ENCODE assay signal across 14 mouse cellular contexts in the genomic region with DNA sequence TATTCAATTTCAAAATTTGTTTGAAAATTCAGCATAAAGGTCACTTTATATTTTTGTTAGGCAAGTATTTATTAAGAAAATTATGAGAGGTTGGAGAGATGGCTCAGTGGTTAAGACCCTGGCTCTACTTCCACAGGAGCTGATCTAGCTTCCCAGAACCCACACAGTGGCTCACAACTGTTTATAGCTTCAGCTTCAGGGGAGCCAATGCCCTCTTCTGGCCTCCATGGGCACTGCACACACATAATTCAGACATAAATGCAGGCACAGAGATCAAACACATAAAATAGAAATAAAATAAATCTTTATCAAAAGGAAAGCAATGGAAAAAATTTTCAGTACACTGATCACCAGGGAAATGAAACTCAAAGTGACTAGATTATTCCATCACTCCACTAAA. TPM values are rescaled to one million over a fixed set of nuclear protein-coding genes. Genes with fewer than 3 reads are reported as not detected.
DNase-seq lines count a peak whose midpoint lies in the region; ATAC-seq and TF ChIP-seq lines count a peak whose summit lies in the region.
"Had no signal": no experiment of that assay in that cellular context is flagged by ENCODE, and none has a peak within 500 bp of the region (broad histone marks: within the 10 kb centered on the region; RNA-seq: fewer than 3 reads in every experiment).

No protein-coding gene starts in this region.

- no peaks in the 10 kb centered on the region for H3K4me1 ChIP-seq in hindbrain, postnatal 0 days (ENCODE audit: insufficient read depth, low read length)
- H3K4me1 ChIP-seq in hindbrain, embryonic 14.5 days (replicated peaks; ENCODE audit: control insufficient read depth, insufficient read depth, low read length), result no peaks in the 10 kb centered on the region
- H3K4me1 ChIP-seq in spleen, adult 2 months (ENCODE audit: control insufficient read depth, insufficient read depth, insufficient read length), result no peaks in the 10 kb centered on the region
- H3K4me1 ChIP-seq in forebrain, embryonic 14.5 days (ENCODE audit: control insufficient read depth, insufficient read depth, low read length), result no peaks in the 10 kb centered on the region
- H3K4me1 ChIP-seq: heart, embryonic 12.5 days; kidney, embryonic 15.5 days; limb, embryonic 12.5 days; stomach, embryonic 15.5 days had no signal

- no peak overlapping the region for H3K9ac ChIP-seq in hindbrain, postnatal 0 days (replicated peaks; ENCODE audit: low read length)
- no peak overlapping the region for H3K9ac ChIP-seq in hindbrain, embryonic 14.5 days
- H3K9ac ChIP-seq in forebrain, embryonic 14.5 days (ENCODE audit: low read length), result no peak overlapping the region
- H3K9ac ChIP-seq: heart, embryonic 12.5 days; kidney, embryonic 15.5 days; limb, embryonic 12.5 days; stomach, embryonic 15.5 days had no signal

- ATAC-seq in hindbrain, postnatal 0 days, result no peak
- ATAC-seq in hindbrain, embryonic 14.5 days (ENCODE audit: low FRiP score), result no peak
- peak; percentile 75 for ATAC-seq in granulocyte monocyte progenitor cell, adult 5-6 weeks (replicated peaks; ENCODE audit: poor library complexity, severe bottlenecking)
- ATAC-seq in forebrain, embryonic 14.5 days, result no peak

- TF ChIP-seq POLR2A in spleen, adult 2 months (IDR thresholded peaks at IDR 0.05; ENCODE audit: low read depth, low read length), result no peak

- no peak overlapping the region for H3K27ac ChIP-seq in hindbrain, postnatal 0 days
- H3K27ac ChIP-seq in hindbrain, embryonic 14.5 days, result no peak overlapping the region
- H3K27ac ChIP-seq in spleen, adult 2 months (ENCODE audit: insufficient read depth, low read length), result no peak overlapping the region
- H3K27ac ChIP-seq in forebrain, embryonic 14.5 days (ENCODE audit: low read depth, low read length), result no peak overlapping the region
- H3K27ac ChIP-seq: kidney, embryonic 15.5 days; limb, embryonic 12.5 days; stomach, embryonic 15.5 days had no signal

- no peaks in the 10 kb centered on the region for H3K27me3 ChIP-seq in hindbrain, postnatal 0 days (ENCODE audit: insufficient read depth, low read length)
- no peaks in the 10 kb centered on the region for H3K27me3 ChIP-seq in hindbrain, embryonic 14.5 days (ENCODE audit: control insufficient read depth, insufficient read depth, low read length)
- no peaks in the 10 kb centered on the region for H3K27me3 ChIP-seq in spleen, adult 2 months (ENCODE audit: control insufficient read depth, insufficient read depth, low read length)
- no peaks in the 10 kb centered on the region for H3K27me3 ChIP-seq in forebrain, embryonic 14.5 days (replicated peaks; ENCODE audit: control insufficient read depth, insufficient read depth, low read length)
- H3K27me3 ChIP-seq: heart, embryonic 12.5 days; kidney, embryonic 15.5 days; limb, embryonic 12.5 days; stomach, embryonic 15.5 days had no signal

- no peak for DNase-seq in hindbrain, postnatal 0 days (ENCODE audit: low spot score)
- no peak for DNase-seq in hindbrain, embryonic 14.5 days (ENCODE audit: low spot score)
- DNase-seq in spleen, adult 2 months (ENCODE audit: low read depth in 1 of 2, low spot score in 2 of 2), result no peak
- DNase-seq in spleen, adult 12 weeks (ENCODE audit: low spot score), result no peak
- no peak for DNase-seq in forebrain, embryonic 14.5 days (ENCODE audit: low spot score)
- DNase-seq in adrenal gland, postnatal 4 days (ENCODE audit: low spot score in 2 of 2), result no peak
- DNase-seq in layer of hippocampus, adult 11-12 months (ENCODE audit: low spot score), result no peak
- DNase-seq: cerebellum, adult 11-12 months; midbrain, embryonic 14.5 days had no signal

- H3K4me2 ChIP-seq in hindbrain, postnatal 0 days (ENCODE audit: low read depth, low read length), result no peak overlapping the region
- no peak overlapping the region for H3K4me2 ChIP-seq in hindbrain, embryonic 14.5 days (replicated peaks)
- H3K4me2 ChIP-seq in forebrain, embryonic 14.5 days (ENCODE audit: low read length), result no peak overlapping the region
- H3K4me2 ChIP-seq: heart, embryonic 12.5 days; kidney, embryonic 15.5 days; limb, embryonic 12.5 days; stomach, embryonic 15.5 days had no signal

- no peaks in the 10 kb centered on the region for H3K36me3 ChIP-seq in hindbrain, postnatal 0 days (ENCODE audit: insufficient read depth, low read length)
- H3K36me3 ChIP-seq in hindbrain, embryonic 14.5 days (replicated peaks; ENCODE audit: control insufficient read depth, insufficient read depth), result no peaks in the 10 kb centered on the region
- H3K36me3 ChIP-seq in spleen, adult 2 months (ENCODE audit: control insufficient read depth, insufficient read depth, low read length), result no peaks in the 10 kb centered on the region
- no peaks in the 10 kb centered on the region for H3K36me3 ChIP-seq in forebrain, embryonic 14.5 days (ENCODE audit: control insufficient read depth, insufficient read depth, low read length)
- H3K36me3 ChIP-seq: heart, embryonic 12.5 days; kidney, embryonic 15.5 days; limb, embryonic 12.5 days; stomach, embryonic 15.5 days had no signal

- TF ChIP-seq CTCF in hindbrain, postnatal 0 days (IDR thresholded peaks at IDR 0.05; ENCODE audit: low read depth), result peak; percentile 40
- peak; percentile 15; the same call in 1 of the 2 replicates for TF ChIP-seq CTCF in spleen, adult 2 months (IDR thresholded peaks at IDR 0.05; ENCODE audit: extremely low read depth, insufficient read depth, insufficient read length, insufficient replicate concordance)

- H3K9me3 ChIP-seq in hindbrain, postnatal 0 days (ENCODE audit: low read length), result no peaks in the 10 kb centered on the region
- no peaks in the 10 kb centered on the region for H3K9me3 ChIP-seq in hindbrain, embryonic 14.5 days (ENCODE audit: control insufficient read depth, low read length)
- no peaks in the 10 kb centered on the region for H3K9me3 ChIP-seq in forebrain, embryonic 14.5 days (replicated peaks; ENCODE audit: control insufficient read depth, low read length)
- H3K9me3 ChIP-seq: heart, embryonic 12.5 days; kidney, embryonic 15.5 days; limb, embryonic 12.5 days; stomach, embryonic 15.5 days had no signal

- H3K4me3 ChIP-seq in hindbrain, postnatal 0 days (ENCODE audit: low read length), result no peak overlapping the region
- no peak overlapping the region for H3K4me3 ChIP-seq in hindbrain, embryonic 14.5 days (replicated peaks; ENCODE audit: low read length)
- no peak overlapping the region for H3K4me3 ChIP-seq in spleen, adult 2 months (ENCODE audit: extremely low read depth, insufficient read depth, insufficient read length)
- no peak overlapping the region for H3K4me3 ChIP-seq in forebrain, embryonic 14.5 days (ENCODE audit: low read depth, low read length)
- H3K4me3 ChIP-seq: heart, embryonic 12.5 days; kidney, embryonic 15.5 days; limb, embryonic 12.5 days; stomach, embryonic 15.5 days had no signal

RNA-seq across cellular contexts. Expression of gene Sh2d1a, which starts 10.3 kb away (rescaled TPM):
- 0.84 TPM in 1 of 2 replicates, not detected in the other for total RNA-seq in hindbrain, postnatal 0 days (2014; rRNA removed)
- 4.8 and 6.0 TPM in 2 replicates for polyA plus RNA-seq in hindbrain, postnatal 0 days (2015; fragmentation: Nextera tagmentation; extraction: Ambion mirVana)
- 5.3 and 6.4 TPM in 2 replicates for polyA plus RNA-seq in hindbrain, embryonic 14.5 days (2014; fragmentation: Nextera tagmentation; extraction: Ambion mirVana)
- polyA plus RNA-seq in spleen, adult 2 months (2012; rRNA removed), result 3.4 and 3.7 TPM in 2 replicates
- total RNA-seq in granulocyte monocyte progenitor cell, adult 5-6 weeks (2014; fragmentation: Nextera tagmentation), result not detected in 2 replicates
- total RNA-seq in granulocyte monocyte progenitor cell, adult 5-6 weeks (2017), result not detected in 2 replicates
- 2.4 and 3.1 TPM in 2 replicates for polyA plus RNA-seq in forebrain, embryonic 14.5 days (2014; fragmentation: Nextera tagmentation; extraction: Ambion mirVana)
- not detected for total RNA-seq in adrenal gland, postnatal 4 days (2021)
- polyA plus RNA-seq: heart, embryonic 12.5 days had no signal

RNA-seq across cellular contexts. Expression of gene Tex13c2, which starts 23.1 kb away (rescaled TPM):
- total RNA-seq in hindbrain, postnatal 0 days (2014; rRNA removed), result not detected in 2 replicates
- polyA plus RNA-seq in hindbrain, postnatal 0 days (2015; fragmentation: Nextera tagmentation; extraction: Ambion mirVana), result 0.13 TPM in 1 of 2 replicates, not detected in the other
- not detected in 2 replicates for polyA plus RNA-seq in hindbrain, embryonic 14.5 days (2014; fragmentation: Nextera tagmentation; extraction: Ambion mirVana)
- 0.06 and 0.07 TPM in 2 replicates for polyA plus RNA-seq in spleen, adult 2 months (2012; rRNA removed)
- not detected in 2 replicates for total RNA-seq in granulocyte monocyte progenitor cell, adult 5-6 weeks (2014; fragmentation: Nextera tagmentation)
- total RNA-seq in granulocyte monocyte progenitor cell, adult 5-6 weeks (2017), result not detected in 2 replicates
- not detected in 2 replicates for polyA plus RNA-seq in forebrain, embryonic 14.5 days (2014; fragmentation: Nextera tagmentation; extraction: Ambion mirVana)
- total RNA-seq in adrenal gland, postnatal 4 days (2021), result not detected
- polyA plus RNA-seq: heart, embryonic 12.5 days; kidney, embryonic 15.5 days; limb, embryonic 12.5 days; stomach, embryonic 15.5 days had no signal
